Mouse (Mus musculus) forebrain, embryonic 16.5 days (tissue): ENCODE results near the gene Rfx1. TPM values are rescaled to one million over a fixed set of nuclear protein-coding genes. Genes with fewer than 3 reads are reported as not detected.

Source experiments
- ATAC-seq: fragments of 200-750 bp; cut with Nextera tagmentation; 2 replicates; pipeline ENCODE4 v1.8.0; 2017; ENCODE audit warnings: mild to moderate bottlenecking, moderate library complexity
- H3K27ac ChIP-seq: fragments of 300-500 bp; sonication (generic); 2 replicates; pipeline ENCODE4 v1.5.1; 2014; ENCODE audit warnings: low read length, control low read depth
- H3K27me3 ChIP-seq: fragments of 300-500 bp; sonication (generic); replicated peaks from 2 replicates; pipeline ENCODE4 v1.6.1; 2014; ENCODE audit warnings: low read length; ENCODE audit not compliant: control insufficient read depth, insufficient read depth
- H3K36me3 ChIP-seq: fragments of 300-500 bp; sonication (generic); 2 replicates; pipeline ENCODE4 v1.6.1; 2014; ENCODE audit not compliant: control insufficient read depth, insufficient read depth
- H3K4me1 ChIP-seq: fragments of 300-500 bp; sonication (generic); replicated peaks from 2 replicates; pipeline ENCODE4 v1.6.1; 2014; ENCODE audit warnings: low read length; ENCODE audit not compliant: control insufficient read depth, insufficient read depth
- H3K4me2 ChIP-seq: fragments of 300-500 bp; sonication (generic); 2 replicates; pipeline ENCODE4 v1.6.1; 2014; ENCODE audit warnings: mild to moderate bottlenecking, low read length, control low read depth
- H3K4me3 ChIP-seq: fragments of 300-500 bp; sonication (generic); replicated peaks from 2 replicates; pipeline ENCODE4 v1.5.1; 2014; ENCODE audit warnings: mild to moderate bottlenecking, low read length, control low read depth
- H3K9ac ChIP-seq: fragments of 300-500 bp; sonication (generic); replicated peaks from 2 replicates; pipeline ENCODE4 v1.6.1; 2014; ENCODE audit warnings: low read depth, low read length, control low read depth
- H3K9me3 ChIP-seq: fragments of 300-500 bp; sonication (generic); 2 replicates; pipeline ENCODE4 v1.6.1; 2016; ENCODE audit warnings: low read length; ENCODE audit not compliant: control insufficient read depth
- WGBS: fragments of 180-500 bp; shearing (Covaris S2); extraction: QIAGEN DNeasy Blood & Tissue Kit; methylation state at CpG from one replicate; pipeline ENCODE4 v1.1.7; 2014; 5-methylcytosine and 5-hydroxymethylcytosine counted together
- polyA plus RNA-seq: library from polyadenylated mRNA; unstranded; fragments of >200 nt; fragmentation: Nextera tagmentation; extraction: Ambion mirVana; gene quantifications from 2 replicates; pipeline ENCODE4 v1.2.1, GENCODE M21; 2015

Rfx1 gene
- polyA plus RNA-seq, 1 experiment from 2014 or later: 11.3 TPM

GRCm38 (mm10) chr8:84090585-84090984, 24.0 kb downstream of the Rfx1 start:
- 88% methylated on average over 8 of the region's 8 CpGs for WGBS
- H3K9ac ChIP-seq: no peak overlapping the region
- H3K27ac ChIP-seq: no peak overlapping the region
- H3K36me3 ChIP-seq: peaks cover 21% of the 10 kb centered on the region; the same call in 1 of the 2 replicates
- H3K4me3 ChIP-seq: no peak overlapping the region
- H3K9me3 ChIP-seq: no peaks in the 10 kb centered on the region
- ATAC-seq: no peak
- H3K27me3 ChIP-seq: no peaks in the 10 kb centered on the region
- no peaks in the 10 kb centered on the region for H3K4me1 ChIP-seq
- no peak overlapping the region for H3K4me2 ChIP-seq

GRCm38 (mm10) chr8:84096061-84096460, 29.4 kb downstream of the Rfx1 start:
- WGBS: 66% methylated on average over 8 of the region's 8 CpGs
- no peaks in the 10 kb centered on the region for H3K27me3 ChIP-seq
- no peaks in the 10 kb centered on the region for H3K4me1 ChIP-seq
- ATAC-seq: no peak
- H3K9ac ChIP-seq: no peak overlapping the region
- peaks cover 30% of the 10 kb centered on the region for H3K36me3 ChIP-seq
- no peak overlapping the region for H3K4me2 ChIP-seq
- no peak overlapping the region for H3K4me3 ChIP-seq
- H3K9me3 ChIP-seq: no peaks in the 10 kb centered on the region
- no peak overlapping the region for H3K27ac ChIP-seq

- peaks cover 19% of the 10 kb centered on the region for H3K36me3 ChIP-seq
- H3K27ac ChIP-seq: no peak overlapping the region
- no peak overlapping the region for H3K4me3 ChIP-seq
These were observed 31.7 kb downstream of the Rfx1 start for GRCm38 (mm10) chr8:84098376-84098775.

GRCm38 (mm10) chr8:84101476-84102270, 35.0 kb downstream of the Rfx1 start:
- Histone ChIP-seq H3K4me3 (no peak overlapping the region), H3K27ac (no peak overlapping the region), H3K9ac (no peak overlapping the region), H3K4me1 (peaks cover 24% of the 10 kb centered on the region), H3K36me3 (peaks cover 9% of the 10 kb centered on the region), H3K4me2 (no peak overlapping the region), H3K9me3 (no peaks in the 10 kb centered on the region), H3K27me3 (no peaks in the 10 kb centered on the region)
- ATAC-seq: no peak
- WGBS: 91% methylated on average over 25 of the region's 25 CpGs

More at GRCm38 (mm10) chr8:84098376-84098775, 31.7 kb downstream of the Rfx1 start:
- Histone ChIP-seq H3K9me3 (no peaks in the 10 kb centered on the region), H3K4me2 (no peak overlapping the region), H3K27me3 (no peaks in the 10 kb centered on the region), H3K9ac (no peak overlapping the region), H3K4me1 (peaks cover 12% of the 10 kb centered on the region)
- WGBS: 94% methylated on average over 7 of the region's 7 CpGs
- no peak for ATAC-seq

DNA sequence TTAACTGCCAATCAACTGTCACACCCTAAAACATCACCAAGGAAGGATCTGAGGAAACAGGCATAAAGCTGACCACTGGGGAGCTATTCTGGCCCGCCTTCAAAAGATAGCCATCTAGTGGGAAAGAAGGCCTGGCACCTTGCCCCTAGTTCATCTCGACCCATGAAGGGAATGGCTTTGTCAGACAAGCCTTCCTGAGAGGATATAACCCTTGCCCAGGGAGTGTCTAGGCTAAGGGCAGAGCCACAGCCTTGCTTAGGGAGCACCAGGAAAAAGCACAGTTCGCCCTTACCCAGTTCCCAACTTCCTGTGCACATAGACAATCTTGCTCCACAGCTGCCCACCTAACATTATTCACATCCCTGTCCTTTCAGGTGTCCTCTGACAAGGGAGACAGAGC, 37.0 kb downstream of the Rfx1 start:
- no peaks in the 10 kb centered on the region for H3K27me3 ChIP-seq
- H3K36me3 ChIP-seq: no peaks in the 10 kb centered on the region
- H3K4me1 ChIP-seq: peaks cover 24% of the 10 kb centered on the region
- peak overlapping the region; percentile 82 for H3K9ac ChIP-seq
- peak overlapping the region; percentile 75 for H3K4me2 ChIP-seq
- no peaks in the 10 kb centered on the region for H3K9me3 ChIP-seq
- peak overlapping the region; percentile 75 for H3K4me3 ChIP-seq
- ATAC-seq: no peak
- peak overlapping the region; percentile 91 for H3K27ac ChIP-seq
- WGBS: 47% methylated on average over 3 of the region's 3 CpGs

DNA sequence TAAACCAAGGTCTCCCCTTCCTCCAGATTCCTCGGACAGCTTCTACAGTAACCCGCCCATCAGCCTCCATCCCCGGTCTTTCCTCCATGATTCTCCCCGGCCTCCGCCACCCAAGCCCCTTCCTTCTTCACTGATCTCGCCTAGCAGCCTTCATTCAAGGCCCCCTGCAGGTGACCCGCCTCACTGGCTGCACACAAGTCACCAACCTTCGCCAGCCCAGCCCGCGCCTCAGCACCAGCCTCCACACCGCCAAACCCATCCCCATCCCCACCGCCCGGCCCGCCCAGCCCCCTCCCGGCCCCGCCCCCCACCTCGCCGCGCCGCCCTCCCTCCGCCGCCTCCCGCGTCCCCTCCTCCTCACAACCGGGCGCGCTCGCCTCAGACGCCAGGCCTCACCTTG, 37.6 kb downstream of the Rfx1 start:
- Histone ChIP-seq H3K9me3 (no peaks in the 10 kb centered on the region), H3K9ac (peak overlapping the region; percentile 82), H3K4me2 (peak overlapping the region; percentile 75), H3K4me3 (peak overlapping the region; percentile 75), H3K36me3 (no peaks in the 10 kb centered on the region), H3K27ac (peak overlapping the region; percentile 91), H3K27me3 (no peaks in the 10 kb centered on the region), H3K4me1 (peaks cover 24% of the 10 kb centered on the region)
- WGBS: under 1% methylated on average over 27 of the region's 29 CpGs
- peak; percentile 68 for ATAC-seq

DNA sequence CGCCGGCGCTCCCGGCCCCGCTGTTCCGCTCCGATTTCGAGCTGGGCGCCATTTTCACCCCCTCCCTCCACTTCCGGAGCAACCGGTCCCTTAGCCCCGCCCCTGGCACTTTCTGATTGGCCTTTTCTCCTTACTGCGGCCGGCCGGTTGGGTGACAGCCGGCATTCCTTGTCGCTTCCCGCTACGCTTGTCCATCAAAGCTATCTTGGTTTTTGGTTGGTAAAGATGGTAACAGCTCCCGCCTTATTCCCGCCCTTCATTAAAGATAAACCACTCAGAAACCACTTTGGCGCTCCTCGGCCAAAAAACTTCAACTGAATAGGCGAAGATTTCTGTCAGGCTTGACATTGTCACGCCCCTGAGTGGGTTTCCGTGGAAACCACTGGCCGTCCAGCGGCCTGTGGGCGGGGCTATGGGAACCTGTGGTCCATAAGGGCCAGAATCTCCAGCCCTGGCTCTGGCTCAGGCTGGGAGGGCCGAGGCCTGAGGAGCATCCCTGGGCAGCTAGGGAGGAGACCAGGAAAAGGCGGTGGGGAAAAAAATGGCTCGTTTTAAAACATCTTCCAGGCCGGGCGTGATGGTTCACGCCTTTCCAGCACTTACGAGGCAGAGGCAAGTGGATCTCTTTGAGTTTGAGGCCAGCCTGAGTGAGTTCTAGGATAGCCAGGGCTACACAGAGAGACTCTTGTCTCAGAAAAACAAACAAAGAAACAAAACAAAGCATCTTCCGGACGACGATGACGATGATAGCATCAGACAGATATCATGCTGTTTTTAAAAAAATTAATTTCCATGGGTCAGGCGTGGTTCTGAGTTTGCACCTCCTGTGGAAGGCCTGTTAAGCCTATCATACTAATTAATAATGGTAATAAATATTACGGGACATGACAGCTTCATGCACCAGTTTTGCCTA, 38.3 kb downstream of the Rfx1 start, which contains the start of gene Dcaf15:
Gene Dcaf15, minus strand, starts transcription at position 72 of the 913 bp plus-strand sequence.
- peak; percentile 97 for ATAC-seq
- peak within 1 kb of the TSS; percentile 91 for H3K27ac ChIP-seq

DNA sequence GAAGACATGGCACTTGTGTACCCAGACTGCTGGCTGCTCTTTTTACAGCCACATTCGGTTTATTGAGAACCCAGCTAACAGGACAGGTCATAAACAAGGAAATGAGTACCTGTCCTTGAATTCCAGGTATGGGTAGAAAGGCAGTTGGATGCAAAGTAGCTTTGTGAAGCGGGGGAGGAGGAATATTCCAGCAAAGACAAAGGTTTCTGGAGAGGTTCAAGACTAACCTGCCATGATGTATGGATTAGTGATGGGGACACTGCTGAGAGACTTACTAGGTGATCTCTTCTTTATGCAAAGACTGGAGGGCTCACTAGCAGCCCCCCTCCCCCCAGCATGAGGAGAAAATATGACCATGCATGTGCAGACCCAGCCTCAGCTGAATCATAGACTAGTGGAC, 39.0 kb downstream of the Rfx1 start:
- Histone ChIP-seq H3K27ac (no peak overlapping the region; the same call in 1 of the 2 replicates), H3K4me2 (peak overlapping the region; percentile 58), H3K4me1 (peaks cover 24% of the 10 kb centered on the region), H3K9me3 (no peaks in the 10 kb centered on the region), H3K36me3 (no peaks in the 10 kb centered on the region), H3K4me3 (no peak overlapping the region), H3K27me3 (no peaks in the 10 kb centered on the region), H3K9ac (peak overlapping the region; percentile 70; the same call in 1 of the 2 replicates)
- no peak for ATAC-seq
- WGBS: 87% methylated on average over 2 of the region's 2 CpGs

More for the DNA sequence above, 38.3 kb downstream of the Rfx1 start, which contains the start of gene Dcaf15:
- Histone ChIP-seq H3K36me3 (no peaks in the 10 kb centered on the region), H3K4me2 (peak within 1 kb of the TSS; percentile 75), H3K27me3 (no peaks in the 10 kb centered on the region), H3K9ac (peak within 1 kb of the TSS; percentile 82), H3K4me1 (peaks cover 24% of the 10 kb centered on the region), H3K4me3 (peak within 1 kb of the TSS; percentile 75), H3K9me3 (no peaks in the 10 kb centered on the region)
- WGBS: 6% methylated on average over 42 of the region's 42 CpGs
